Comparison of ENCODE assay signal across 13 mouse cellular contexts in the genomic region with DNA sequence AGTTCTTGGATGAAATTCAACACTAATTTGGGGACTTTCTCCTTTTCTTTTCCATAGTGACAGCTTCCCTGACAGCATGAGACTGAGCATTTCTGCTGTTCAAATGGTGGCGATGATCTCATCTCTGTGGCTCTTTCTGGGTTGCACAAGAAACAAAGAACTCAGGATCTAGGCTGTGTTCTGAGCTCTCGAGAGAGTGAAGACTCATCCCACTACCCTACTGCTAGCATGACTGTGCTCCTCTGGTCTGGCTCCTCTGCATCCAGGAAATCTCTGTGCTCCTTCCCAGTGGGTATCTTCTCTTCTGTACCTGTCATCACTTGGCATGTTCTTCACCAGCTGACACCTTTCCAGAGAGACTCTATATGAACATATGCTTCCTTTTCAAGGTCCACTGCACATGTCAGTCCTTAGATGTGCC.
DNase-seq lines count a peak whose midpoint lies in the region; ATAC-seq and TF ChIP-seq lines count a peak whose summit lies in the region.
"Had no signal": no experiment of that assay in that cellular context is flagged by ENCODE, and none has a peak within 500 bp of the region (broad histone marks: within the 10 kb centered on the region; RNA-seq: fewer than 3 reads in every experiment).

No protein-coding gene starts in this region.

- peak; percentile 25 for DNase-seq in hindbrain, postnatal 0 days (ENCODE audit: low spot score)
- peak; percentile 48 for DNase-seq in cerebellum, adult 11 months
- DNase-seq in cerebellum, adult 9-11 months: peak; percentile 80
- peak; percentile 17 to 22 for DNase-seq in layer of hippocampus, postnatal 10 days (ENCODE audit: low spot score in 2 of 2)
- no peak for DNase-seq in limb, embryonic 10.5 days (ENCODE audit: low spot score)
- no peak for DNase-seq in ovary, postnatal 36 days (ENCODE audit: low spot score)
- DNase-seq: adrenal gland, postnatal 14 days had no signal

- H3K36me3 ChIP-seq in hindbrain, postnatal 0 days (ENCODE audit: insufficient read depth, low read length): no peaks in the 10 kb centered on the region
- H3K36me3 ChIP-seq in hindbrain, embryonic 13.5 days: no peaks in the 10 kb centered on the region
- H3K36me3 ChIP-seq in limb, embryonic 10.5 days: no peaks in the 10 kb centered on the region
- H3K36me3 ChIP-seq: embryonic facial prominence, embryonic 12.5 days; neural tube, embryonic 13.5 days had no signal

- no peak overlapping the region for H3K9ac ChIP-seq in hindbrain, postnatal 0 days (replicated peaks; ENCODE audit: low read length)
- no peak overlapping the region for H3K9ac ChIP-seq in hindbrain, embryonic 13.5 days
- H3K9ac ChIP-seq: embryonic facial prominence, embryonic 12.5 days; liver, embryonic 14.5 days; neural tube, embryonic 13.5 days had no signal

- WGBS in hindbrain, postnatal 0 days: 49% methylated on average over 2 of the region's 2 CpGs
- 82% methylated on average over 2 of the region's 2 CpGs for WGBS in hindbrain, embryonic 13.5 days
- WGBS in limb, embryonic 10.5 days: 94% methylated on average over 2 of the region's 2 CpGs

- no peak overlapping the region for H3K27ac ChIP-seq in hindbrain, postnatal 0 days
- no peak overlapping the region for H3K27ac ChIP-seq in hindbrain, embryonic 13.5 days
- no peak overlapping the region for H3K27ac ChIP-seq in limb, embryonic 10.5 days
- H3K27ac ChIP-seq: embryonic facial prominence, embryonic 12.5 days; liver, embryonic 14.5 days; neural tube, embryonic 13.5 days had no signal

- H3K4me1 ChIP-seq in hindbrain, postnatal 0 days (ENCODE audit: insufficient read depth, low read length): no peaks in the 10 kb centered on the region
- H3K4me1 ChIP-seq in hindbrain, embryonic 13.5 days (replicated peaks): no peaks in the 10 kb centered on the region
- H3K4me1 ChIP-seq in limb, embryonic 10.5 days: no peaks in the 10 kb centered on the region
- H3K4me1 ChIP-seq: embryonic facial prominence, embryonic 12.5 days; neural tube, embryonic 13.5 days had no signal

- ATAC-seq in hindbrain, postnatal 0 days: peak; percentile 58; the same call in 1 of the 2 replicates
- no peak for ATAC-seq in hindbrain, embryonic 13.5 days (ENCODE audit: low FRiP score)
- ATAC-seq: CD4-positive, CD25-positive, alpha-beta regulatory T cell, adult 4 months; lung, postnatal 0 days had no signal

- TF ChIP-seq CTCF in hindbrain, postnatal 0 days (IDR thresholded peaks at IDR 0.05; ENCODE audit: low read depth): no peak

- H3K9me3 ChIP-seq in hindbrain, postnatal 0 days (ENCODE audit: low read length): no peaks in the 10 kb centered on the region
- H3K9me3 ChIP-seq in hindbrain, embryonic 13.5 days: no peaks in the 10 kb centered on the region
- no peaks in the 10 kb centered on the region for H3K9me3 ChIP-seq in limb, embryonic 10.5 days (replicated peaks)
- H3K9me3 ChIP-seq: embryonic facial prominence, embryonic 12.5 days; neural tube, embryonic 13.5 days had no signal

- H3K27me3 ChIP-seq in hindbrain, postnatal 0 days (ENCODE audit: insufficient read depth, low read length): no peaks in the 10 kb centered on the region
- H3K27me3 ChIP-seq in hindbrain, embryonic 13.5 days: no peaks in the 10 kb centered on the region
- H3K27me3 ChIP-seq in limb, embryonic 10.5 days (ENCODE audit: low read depth, poor library complexity, severe bottlenecking): no peaks in the 10 kb centered on the region
- H3K27me3 ChIP-seq: embryonic facial prominence, embryonic 12.5 days; neural tube, embryonic 13.5 days had no signal

- no peak overlapping the region for H3K4me3 ChIP-seq in hindbrain, postnatal 0 days (ENCODE audit: low read length)
- no peak overlapping the region for H3K4me3 ChIP-seq in hindbrain, embryonic 13.5 days
- H3K4me3 ChIP-seq in limb, embryonic 10.5 days: no peak overlapping the region
- H3K4me3 ChIP-seq: embryonic facial prominence, embryonic 12.5 days; neural tube, embryonic 13.5 days had no signal

- no peak overlapping the region for H3K4me2 ChIP-seq in hindbrain, postnatal 0 days (ENCODE audit: low read depth, low read length)
- H3K4me2 ChIP-seq in hindbrain, embryonic 13.5 days: no peak overlapping the region
- H3K4me2 ChIP-seq: embryonic facial prominence, embryonic 12.5 days; neural tube, embryonic 13.5 days had no signal

Comparison
In these comparisons a context has a peak if more than half of its experiments do, and no peak if none do; other contexts are left out.
1. DNase-seq: peak in hindbrain, postnatal 0 days (single experiment), cerebellum, adult 11 months (single experiment), cerebellum, adult 9-11 months (single experiment) and layer of hippocampus, postnatal 10 days (2 of 2); none in limb, embryonic 10.5 days (single experiment) and ovary, postnatal 36 days (single experiment).